Mouse (Mus musculus) liver, postnatal 0 days (tissue): ENCODE data around the gene Sptlc2.

Experiments
- CTCF ChIP-seq: sonication (generic); IDR thresholded peaks from 2 replicates; pipeline ENCODE4 v1.5.1; 2016; ENCODE audit warnings: antibody characterized with exemption, low read depth
- EP300 ChIP-seq: IDR thresholded peaks from 2 replicates; pipeline ENCODE4 v1.6.1; 2016; ENCODE audit warnings: antibody characterized with exemption, low read depth, mild to moderate bottlenecking

DNA sequence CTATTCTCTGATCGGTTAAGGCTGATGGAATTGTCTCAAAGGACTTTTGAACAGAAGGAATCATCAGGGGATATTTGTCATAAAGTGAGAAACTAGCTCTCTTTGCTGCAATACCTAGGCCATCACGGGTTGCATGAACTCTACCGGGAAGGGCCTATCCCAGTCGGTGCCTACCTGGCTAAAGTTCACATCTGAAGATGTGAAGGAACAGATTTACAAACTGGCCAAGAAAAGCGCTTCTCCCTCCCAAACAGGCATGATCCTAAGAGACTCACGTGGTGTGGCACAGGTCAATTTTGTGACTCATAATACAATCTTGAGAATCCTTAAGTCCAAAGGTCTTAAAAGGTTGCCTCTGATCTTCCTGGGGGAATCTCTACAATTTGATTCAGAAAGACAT is 6.2 kb upstream of the Sptlc2 start:
- TF ChIP-seq CTCF: no peak
- TF ChIP-seq EP300: no peak
